Mouse (Mus musculus): ENCODE data around the gene Trp53bp2.

Trp53bp2 gene

DNA sequence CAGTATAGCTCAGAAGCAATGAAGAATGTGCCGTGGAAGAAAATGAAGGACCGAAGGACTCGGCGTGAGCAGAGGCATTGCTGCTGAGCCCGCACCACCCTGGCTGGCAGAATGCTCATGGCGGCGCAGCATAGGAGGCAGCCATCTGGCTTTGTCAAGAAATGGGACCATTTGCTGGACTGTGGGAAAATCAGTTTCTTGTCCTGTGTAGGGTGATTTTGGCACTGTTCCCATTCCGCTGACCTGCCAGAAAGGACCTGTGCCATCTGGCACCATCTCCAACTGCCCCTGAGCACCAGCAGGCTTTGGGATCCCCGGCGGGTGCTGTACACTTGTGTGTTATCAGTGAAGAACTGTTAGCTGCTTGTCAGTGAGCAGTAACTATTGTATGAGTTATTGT lies 52.8 kb downstream of the Trp53bp2 start:
- DNase-seq (ENCODE audit: low spot score): no peak

DNA sequence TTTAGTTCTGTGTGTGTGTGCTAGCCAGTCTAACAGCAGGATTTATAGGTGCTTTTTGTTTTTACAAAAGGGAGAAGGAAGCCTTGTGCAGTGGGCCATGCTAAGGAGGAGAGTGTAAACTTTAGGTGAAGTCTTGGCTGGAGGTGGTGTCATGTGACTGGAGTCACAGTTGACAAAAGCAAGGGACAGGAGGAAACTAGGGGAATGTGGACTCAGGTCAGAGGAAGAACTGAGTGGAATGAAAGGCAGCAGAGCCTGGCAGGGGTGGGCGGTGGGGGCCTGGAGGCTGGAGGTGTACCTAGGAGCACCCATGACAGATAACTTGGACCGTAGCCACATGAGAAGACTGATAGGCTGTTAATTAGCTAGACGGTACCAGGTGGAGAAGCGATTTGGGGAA lies 56.3 kb downstream of the Trp53bp2 start:
- DNase-seq (ENCODE audit: low spot score): no peak

GRCm38 (mm10) chr1:182465978-182466377 lies 57.0 kb downstream of the Trp53bp2 start:
- no peak for DNase-seq (ENCODE audit: low spot score)

- DNase-seq (ENCODE audit: low spot score): peak; percentile 66
Observed at GRCm38 (mm10) chr1:182475005-182475796, 66.2 kb downstream of the Trp53bp2 start.

- DNase-seq (ENCODE audit: low spot score): no peak
Observed at GRCm38 (mm10) chr1:182478935-182479334, 70.0 kb downstream of the Trp53bp2 start.

- DNase-seq (ENCODE audit: low spot score): no peak
Observed at GRCm38 (mm10) chr1:182481138-182481537, 72.2 kb downstream of the Trp53bp2 start.

DNA sequence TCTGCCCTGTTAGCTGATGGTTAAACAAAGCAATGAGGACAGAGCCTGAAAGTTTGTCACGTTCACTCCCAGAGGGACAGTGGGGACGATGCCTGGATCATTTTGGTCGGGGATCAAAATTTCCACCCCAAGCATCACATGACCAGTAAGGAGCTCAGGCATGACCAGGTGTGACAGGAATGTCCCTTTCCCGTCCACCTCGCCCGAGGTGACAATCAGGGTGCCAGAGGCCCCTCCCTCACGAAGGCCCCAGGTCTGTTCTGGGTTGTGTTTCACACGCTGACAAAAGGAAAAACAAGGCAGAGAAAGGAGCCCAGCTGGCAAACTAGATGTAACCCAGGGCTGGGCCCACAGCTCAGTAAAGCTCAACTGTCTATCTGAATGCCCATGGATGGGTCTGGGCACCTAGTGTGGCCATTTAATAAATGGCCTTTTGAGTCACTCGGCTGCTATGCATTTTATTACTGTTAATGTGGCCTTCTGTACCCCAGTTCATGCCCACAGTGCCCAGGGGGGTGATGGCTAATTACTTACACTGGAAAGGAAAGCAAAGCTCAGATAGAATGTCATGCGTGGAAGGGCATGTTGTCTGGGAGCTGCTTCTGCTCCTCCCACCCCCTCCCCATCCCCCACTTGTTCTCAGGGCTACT lies 72.8 kb downstream of the Trp53bp2 start:
- no peak for DNase-seq (ENCODE audit: low spot score)

GRCm38 (mm10) chr1:182482991-182483909 lies 74.3 kb downstream of the Trp53bp2 start:
- DNase-seq (ENCODE audit: low spot score): no peak

- no peak for DNase-seq (ENCODE audit: low spot score)
Observed at GRCm38 (mm10) chr1:182483910-182484274, 74.9 kb downstream of the Trp53bp2 start.

GRCm38 (mm10) chr1:182488503-182488902 lies 79.5 kb downstream of the Trp53bp2 start:
- no peak for DNase-seq (ENCODE audit: low spot score)

DNA sequence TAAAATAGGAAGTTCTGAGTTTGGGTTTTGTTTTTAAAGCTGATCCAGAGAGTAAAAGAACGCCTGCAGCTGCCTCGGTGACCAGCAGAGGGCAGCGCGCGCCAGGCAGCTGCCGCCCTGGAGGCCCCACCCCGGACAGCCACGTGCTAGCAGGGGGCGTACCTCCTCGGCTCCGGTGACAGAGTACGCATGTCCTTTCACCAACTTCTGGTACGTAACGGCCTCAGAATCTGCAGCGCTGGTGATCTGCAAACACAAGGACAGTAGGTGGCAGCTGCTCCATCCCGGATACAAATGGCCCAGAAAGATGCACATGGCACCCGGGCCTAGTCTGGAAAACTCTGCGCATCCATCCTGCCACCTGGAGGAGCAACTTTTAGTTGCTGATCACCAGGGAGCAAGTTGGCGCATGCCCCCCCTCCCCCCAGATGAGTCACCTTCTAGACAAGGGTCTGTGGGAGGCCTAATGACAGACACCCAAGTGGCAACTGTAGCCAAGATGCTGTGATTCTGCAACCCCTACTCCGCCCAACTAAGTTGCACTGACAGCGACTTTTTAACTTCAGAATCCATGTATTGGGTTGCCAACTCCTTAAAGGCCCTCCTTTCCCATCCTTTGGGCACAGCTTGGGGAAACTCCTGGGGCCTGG lies 81.0 kb downstream of the Trp53bp2 start:
- peak; percentile 92 for DNase-seq (ENCODE audit: low spot score)

GRCm38 (mm10) chr1:182490568-182490967 lies 81.6 kb downstream of the Trp53bp2 start:
- no peak for DNase-seq (ENCODE audit: low spot score)

GRCm38 (mm10) chr1:182491839-182492238 lies 82.9 kb downstream of the Trp53bp2 start:
- DNase-seq (ENCODE audit: low spot score): no peak

DNA sequence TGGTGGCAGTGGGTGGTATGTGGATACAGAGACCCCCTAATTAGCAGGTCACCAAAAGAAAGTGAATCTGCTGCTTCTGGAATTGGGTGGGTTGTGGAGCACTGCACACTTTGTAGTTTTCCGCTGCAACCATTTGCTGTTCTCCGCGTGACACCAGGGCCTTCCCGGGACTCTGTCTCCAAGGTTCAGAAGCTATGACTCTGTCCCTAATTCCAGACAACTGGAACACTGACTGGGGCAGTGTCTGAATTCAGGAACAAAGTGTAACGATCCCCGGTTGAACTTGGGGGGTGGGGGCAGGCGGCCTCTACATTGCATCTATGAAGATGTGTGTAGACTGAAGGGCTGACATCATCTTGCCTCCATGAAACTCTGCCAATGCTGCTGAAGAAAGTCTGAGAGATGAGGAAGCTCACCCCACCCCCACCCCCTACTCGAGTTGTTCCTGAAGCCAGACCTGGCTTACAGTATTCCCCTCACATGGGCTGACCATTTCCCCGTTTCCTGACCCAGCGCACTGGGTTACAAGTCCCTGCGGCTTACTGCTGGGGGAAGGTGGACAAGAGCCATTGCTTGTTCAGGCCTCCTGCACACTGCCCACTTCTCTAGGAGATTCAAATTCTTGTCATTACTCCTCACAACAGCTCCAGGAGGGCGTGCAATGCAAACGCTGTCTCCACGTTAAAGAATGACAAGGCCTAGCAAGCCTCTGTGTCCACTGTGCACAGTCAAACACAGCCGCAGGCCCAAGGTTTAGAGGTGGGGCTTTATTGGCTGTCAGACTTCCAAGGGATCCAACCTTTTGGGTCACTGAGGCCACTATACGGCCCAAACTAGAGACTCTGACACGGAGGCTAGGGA lies 85.5 kb downstream of the Trp53bp2 start:
- DNase-seq (ENCODE audit: low spot score): no peak

- no peak for DNase-seq (ENCODE audit: low spot score)
Observed at GRCm38 (mm10) chr1:182496685-182497084, 87.7 kb downstream of the Trp53bp2 start.

DNA sequence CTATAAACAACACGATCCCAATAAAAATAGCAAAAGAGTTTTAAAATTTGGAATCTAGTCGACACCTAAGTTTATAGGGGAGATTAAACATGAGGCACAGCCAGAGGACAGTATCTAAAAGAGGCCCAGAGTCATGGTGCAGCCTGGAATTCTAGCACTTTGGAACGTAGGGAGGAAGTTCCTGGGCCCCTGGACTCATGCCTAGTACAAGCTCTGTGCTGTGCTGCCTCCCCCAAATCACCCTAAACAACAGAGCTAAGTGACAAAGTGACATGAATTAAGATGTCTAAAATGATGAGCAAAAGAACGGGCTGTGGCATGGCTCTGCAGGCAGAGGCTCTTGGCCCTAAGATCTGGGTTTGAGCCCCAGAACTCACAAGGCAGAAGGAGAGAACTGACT lies 88.8 kb downstream of the Trp53bp2 start:
- DNase-seq (ENCODE audit: low spot score): no peak

DNA sequence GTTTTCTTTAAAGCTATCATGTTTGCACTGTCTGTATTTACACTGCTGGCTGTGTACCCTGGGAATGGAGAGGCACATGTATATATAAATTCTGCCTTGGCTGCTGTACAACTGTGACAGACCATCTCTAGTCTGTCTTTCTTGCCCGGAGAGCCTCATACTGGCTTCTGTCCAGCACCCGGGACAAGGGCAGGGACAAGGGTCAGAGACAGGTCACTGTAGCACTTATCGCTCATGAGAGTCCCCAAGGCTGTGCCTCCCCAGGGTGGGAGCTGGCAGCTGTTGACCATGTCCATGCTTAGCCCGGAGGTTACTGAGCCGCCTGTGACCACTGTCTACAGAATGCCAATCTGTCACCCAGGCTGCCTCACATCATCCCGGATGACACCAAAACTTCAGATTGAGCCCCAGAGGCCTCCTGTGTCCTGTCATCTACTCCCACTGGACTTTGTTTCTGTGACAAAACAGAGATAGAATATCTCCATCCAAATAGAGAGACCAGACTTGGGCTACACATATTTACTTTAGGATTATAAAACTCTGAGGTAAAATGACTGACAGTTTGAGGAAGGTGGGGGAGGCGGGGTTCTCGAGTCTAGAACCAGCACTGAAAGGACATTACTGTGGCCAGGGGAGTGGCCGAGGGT lies 90.6 kb downstream of the Trp53bp2 start:
- no peak for DNase-seq (ENCODE audit: low spot score)

GRCm38 (mm10) chr1:182500224-182500623 lies 91.3 kb downstream of the Trp53bp2 start:
- no peak for DNase-seq (ENCODE audit: low spot score)

GRCm38 (mm10) chr1:182500843-182501242 lies 91.9 kb downstream of the Trp53bp2 start:
- DNase-seq (ENCODE audit: low spot score): no peak

DNA sequence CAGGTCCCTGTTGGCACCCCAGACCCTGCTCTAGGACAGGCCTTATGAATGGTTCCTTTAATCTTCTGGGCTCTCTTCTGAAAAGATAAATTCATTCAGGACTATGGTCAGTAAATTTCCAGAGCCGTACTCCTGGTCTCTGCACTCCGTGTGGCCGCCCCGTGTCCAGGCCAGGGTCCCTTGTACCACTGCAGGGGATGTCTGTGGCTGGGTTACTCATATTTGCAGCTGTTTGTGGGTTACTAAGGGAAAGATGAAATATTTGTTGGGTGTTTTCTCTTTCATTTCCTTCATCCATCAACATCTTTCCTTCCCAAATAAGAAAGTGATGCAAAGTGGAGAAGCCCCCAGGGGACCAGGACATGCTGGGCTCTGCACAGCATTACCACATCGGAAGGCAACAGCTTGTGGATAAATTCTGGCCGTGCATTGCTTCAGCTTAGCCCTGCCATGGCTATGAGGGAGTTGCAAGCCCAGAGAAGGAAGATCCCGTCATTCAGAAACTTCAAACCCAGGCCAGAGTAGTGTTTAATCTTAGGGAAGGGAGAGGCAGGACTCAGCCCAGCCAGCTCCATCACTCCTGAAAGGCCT lies 92.9 kb downstream of the Trp53bp2 start:
- DNase-seq (ENCODE audit: low spot score): no peak
